Mouse (Mus musculus): ENCODE data around the gene Pgrmc2.

Gene Pgrmc2

DNA sequence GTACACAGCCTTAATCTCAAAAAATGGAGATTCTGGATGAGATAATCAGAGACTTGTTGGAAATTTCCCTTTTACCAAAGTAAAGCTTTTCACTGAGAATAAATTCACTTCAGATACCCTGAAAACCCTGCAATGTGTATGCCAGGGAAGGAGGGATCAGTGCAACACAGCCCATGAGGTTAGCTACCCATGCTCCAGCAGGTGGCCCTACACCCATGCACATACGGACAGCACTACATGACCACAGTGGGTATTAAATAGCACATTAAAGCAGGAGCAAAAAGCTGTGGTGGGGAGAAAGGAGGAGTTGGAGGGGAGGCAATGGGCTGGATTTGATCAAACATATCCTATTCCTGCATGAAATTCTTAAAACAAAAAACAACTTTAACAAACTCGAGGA is 12.3 kb downstream of the Pgrmc2 start:
- no peak for DNase-seq (ENCODE audit: low spot score in 2 of 2)

DNA sequence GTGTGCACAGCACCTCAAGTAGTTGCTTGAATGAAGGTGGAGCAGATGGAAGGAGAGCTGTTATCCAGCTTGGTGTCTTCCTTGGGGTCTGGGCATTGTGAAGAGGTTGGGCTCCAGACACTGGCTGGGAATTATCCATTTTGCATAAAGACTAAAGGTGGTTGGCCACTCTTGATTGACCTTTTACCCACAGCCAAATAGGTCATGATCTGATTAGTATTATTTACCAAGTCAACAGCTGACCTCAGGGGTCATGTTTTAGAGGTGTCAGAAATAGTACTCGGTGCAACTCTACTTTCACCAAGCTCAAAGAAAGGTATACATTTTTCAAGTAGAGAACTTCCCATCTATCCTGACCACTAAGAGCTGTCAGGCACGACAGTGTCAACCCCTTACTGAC is 17.5 kb downstream of the Pgrmc2 start:
- no peak for DNase-seq (ENCODE audit: low spot score in 2 of 2)

DNA sequence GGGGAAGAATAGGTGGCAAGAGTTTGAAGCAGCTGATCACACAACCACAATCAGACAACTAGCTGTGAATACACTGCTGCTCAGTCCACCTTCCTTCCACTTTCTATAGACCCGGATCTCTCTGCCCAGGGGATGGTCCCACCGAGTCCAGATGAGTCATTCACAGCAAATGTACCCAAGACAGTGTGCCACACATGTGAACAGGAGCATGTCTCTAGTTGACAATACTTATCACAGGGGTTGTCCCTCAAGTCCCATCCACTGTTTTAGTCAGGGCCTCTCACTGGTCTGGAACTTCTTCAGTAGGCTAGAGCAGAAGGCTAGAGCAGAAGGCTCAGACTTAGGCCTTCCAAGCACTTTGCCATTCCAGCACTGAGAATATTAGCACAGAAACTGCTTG is 20.1 kb downstream of the Pgrmc2 start:
- DNase-seq (ENCODE audit: low spot score in 2 of 2) = no peak

DNA sequence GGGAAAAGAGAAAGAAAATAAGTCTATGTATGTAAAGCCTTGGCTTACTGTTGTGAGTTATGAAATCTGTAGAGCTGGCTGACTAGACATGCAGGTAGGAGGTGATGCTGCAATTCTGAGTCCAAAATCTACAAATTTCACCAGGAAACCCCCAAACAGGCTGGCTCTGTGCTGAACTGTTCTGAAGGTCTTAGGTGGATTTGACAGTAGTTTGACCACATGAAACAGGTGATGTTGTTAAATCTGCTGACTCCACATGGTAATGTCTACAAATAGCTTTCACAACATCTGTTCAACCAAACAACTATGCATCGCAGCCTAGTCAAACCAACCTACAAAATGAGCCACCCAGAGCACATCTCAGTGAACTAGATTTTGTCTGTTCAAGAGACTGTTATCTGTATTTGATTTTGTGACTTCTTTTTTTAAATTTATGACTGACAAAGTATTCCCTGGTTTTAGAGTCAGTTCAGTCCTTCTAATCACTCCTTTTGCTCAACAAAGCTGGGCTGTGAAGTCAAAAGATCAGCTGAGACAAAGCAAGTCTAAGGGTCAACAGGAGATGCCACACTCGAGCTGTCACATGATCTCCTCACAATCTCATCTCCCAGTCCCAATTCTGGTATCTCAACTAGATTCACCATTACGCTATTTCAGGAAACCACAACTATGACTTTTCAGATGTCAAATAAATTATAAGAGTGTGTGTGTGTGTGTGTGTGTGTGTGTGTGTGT is 20.8 kb downstream of the Pgrmc2 start:
- DNase-seq (ENCODE audit: low spot score in 2 of 2) = no peak

DNA sequence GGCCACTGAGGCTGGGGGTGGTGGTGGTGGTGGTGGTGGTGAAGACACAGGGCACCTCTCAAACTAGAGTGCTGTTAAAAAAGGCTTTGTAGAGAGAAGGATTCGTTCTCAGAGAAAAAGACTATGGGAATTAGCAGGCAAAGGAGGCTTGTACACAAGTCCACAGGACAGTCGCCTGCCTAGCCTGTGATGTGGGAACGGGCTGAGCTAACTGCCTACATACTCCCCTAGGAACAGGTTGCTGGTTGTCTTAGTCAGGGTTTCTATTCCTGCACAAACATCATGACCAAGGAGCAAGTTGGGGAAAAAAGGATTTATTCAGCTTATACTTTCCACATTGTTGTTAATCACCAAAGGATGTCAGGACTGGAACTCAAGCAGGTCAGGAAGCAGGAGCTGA is 23.6 kb downstream of the Pgrmc2 start:
- DNase-seq (ENCODE audit: low spot score in 2 of 2) = no peak

DNA sequence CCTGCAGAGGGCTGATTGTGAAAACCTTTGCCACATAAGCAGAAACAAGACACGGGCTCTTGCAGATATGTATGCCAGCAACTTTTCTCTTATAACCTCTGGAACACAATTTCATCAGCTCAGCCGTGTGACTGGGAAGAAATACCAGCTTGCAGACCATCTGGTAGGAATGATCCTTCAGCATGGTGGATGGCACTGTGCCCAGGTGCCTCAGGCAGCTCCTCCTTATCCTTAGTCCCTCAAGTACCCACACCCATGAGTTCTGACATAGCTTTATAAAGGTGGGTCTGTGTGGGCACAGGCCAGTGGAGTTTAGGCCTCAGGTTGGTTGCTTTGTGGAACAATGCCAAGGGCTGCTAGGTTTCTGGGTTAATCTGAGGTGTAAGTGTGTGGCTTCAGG is 24.5 kb downstream of the Pgrmc2 start:
- DNase-seq (ENCODE audit: low spot score in 2 of 2) = no peak

DNA sequence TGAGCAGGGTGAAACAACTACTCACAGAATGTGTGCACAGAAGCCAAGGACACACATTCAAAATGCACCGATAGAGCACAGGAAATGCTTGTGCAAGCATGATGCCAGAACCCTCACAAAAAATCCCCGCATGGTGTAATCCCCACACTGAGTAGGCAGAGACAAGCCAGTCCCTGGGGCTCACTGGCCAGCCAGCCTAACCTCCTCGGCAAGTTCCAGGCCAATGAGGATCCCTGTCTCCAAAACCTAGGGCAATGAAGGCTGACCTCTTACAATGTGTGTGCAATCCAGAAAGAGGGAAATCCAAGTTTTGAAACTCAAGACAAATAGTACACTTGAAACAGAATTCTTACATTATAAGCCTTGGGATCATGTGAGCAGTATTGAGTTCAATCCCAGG is 29.5 kb downstream of the Pgrmc2 start:
- no peak for DNase-seq (ENCODE audit: low spot score in 2 of 2)

DNA sequence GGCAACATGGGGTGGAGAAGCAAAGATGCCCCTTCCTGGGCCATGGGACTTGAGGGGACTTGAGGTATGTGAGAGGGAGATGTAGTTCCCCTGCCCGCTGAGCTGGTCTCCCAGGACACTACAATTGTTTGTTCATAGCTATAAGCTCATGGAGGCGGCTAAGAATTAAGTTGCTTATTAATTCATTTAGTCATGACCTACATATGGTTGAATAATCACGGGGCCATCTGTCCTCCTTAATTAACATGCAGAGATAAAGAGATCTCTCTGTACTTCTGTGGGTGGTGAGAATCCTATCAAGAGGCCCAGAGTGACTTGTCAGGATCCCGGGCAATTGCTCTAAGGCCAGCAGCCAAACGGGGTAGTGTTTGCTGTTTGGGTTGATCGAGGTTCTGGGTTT is 35.0 kb downstream of the Pgrmc2 start:
- DNase-seq (ENCODE audit: low spot score in 2 of 2) = no peak

DNA sequence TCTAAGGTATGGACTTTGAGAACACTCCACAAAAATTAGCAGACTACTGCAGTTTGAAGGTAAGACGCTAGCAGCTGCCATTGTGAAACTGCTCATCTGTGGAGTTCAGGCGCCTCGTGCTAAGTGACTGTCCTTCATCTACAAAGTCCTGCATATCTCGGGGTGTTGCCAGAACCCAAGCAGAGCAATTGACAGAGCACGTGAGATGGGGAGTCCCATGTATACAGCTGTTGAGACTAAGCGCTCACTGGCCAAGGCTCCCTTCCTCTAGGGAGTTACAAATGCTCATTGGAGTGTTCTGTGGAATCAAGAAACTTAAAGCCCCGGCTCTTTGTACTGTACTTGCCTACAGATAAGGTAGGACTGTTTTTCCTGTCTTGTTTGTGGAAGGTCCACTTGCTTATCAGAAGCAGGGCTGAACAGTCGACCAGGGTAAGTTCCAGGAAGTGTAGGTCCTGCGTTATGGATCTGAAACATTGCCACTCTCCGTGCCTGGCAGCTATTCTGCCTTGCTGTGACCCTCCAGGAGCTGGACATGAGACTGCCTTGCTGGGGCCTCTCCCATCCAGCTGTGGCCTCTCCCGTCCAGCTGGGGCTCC is 39.0 kb downstream of the Pgrmc2 start:
- no peak for DNase-seq (ENCODE audit: low spot score in 2 of 2)

DNA sequence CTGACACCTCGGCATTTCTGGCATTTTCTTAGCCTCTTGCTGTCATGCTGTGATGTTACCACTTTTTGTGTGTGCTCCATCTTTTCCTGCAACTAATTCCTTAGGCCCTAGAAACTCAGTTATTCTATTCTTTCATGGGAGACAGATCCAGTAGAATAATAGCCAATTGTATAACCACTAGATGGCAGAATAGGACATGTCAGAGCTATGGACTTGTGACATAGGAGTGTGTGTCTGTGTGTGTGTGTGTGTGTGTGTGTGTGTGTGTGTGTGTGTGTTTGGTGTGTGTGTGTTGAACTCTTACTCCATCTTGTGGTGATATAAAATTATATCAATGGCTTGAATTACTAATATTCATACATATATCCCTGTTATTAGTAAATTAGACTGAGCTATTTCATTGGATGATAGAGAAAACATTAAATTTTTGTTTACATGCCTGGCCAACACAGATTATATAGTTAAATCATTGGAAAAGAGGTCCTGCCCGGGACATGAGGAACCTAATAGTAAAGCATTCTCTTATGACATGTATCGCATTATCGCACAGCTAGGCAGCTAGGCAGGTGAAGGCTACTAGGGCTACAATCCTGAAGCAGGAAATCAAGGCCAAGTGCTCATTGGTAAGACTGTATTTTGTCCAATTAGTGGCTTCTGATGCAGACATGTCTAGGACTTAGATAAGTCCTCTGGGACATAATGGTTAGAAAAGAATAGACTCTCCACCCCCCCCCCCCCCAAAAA is 40.5 kb downstream of the Pgrmc2 start:
- peak in 1 of 2 experiments; percentile 30 for DNase-seq (ENCODE audit: low spot score in 2 of 2)

DNA sequence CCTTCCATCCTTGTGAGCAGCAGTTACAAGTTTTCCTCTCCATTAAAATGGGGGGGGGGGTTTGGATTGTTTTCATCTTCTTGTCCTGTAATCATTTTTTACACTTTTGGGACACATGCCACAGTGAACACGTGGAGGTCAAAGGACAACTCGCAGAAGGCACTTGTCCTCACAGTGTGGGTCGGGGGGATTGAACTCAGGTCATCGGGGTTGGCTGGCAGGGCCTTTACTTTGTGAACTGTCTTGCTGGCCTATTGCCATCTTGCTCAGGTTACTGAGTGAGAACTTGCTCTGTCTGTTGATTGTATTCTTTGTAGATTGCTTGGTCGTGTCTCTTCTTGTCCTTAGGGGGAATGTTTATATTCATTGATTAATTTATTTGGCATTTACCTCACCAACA is 41.6 kb downstream of the Pgrmc2 start:
- DNase-seq (ENCODE audit: low spot score in 2 of 2) = no peak

DNA sequence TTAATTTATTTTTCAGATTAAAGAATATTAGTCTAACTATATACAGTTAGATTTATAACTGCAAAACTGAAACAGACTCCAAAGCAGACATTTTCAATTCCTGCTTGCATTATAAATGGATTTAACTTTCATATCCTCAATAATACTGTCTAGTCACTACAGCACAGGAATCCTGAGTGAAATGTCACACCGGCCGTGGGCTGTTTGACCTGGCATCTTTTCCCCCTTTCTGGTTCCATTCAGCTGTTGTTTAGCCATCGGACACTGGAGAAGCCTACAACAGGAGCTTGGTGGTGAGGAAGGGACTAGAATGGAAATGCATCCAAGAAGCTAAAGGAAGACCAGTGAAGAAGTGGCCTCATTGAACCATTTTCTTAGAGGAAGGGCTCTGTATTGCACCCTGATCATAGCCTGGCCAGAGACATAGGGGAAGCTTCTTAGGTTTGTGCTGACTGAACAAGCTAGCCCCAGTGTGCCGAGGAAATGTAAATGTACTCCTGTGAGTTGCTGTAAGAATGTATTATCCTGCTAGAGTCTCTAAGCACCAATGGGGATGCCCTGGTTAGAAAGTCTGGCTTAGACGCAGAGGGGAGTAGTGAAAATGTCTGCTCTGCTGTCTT is 44.4 kb downstream of the Pgrmc2 start:
- DNase-seq (ENCODE audit: low spot score in 2 of 2) = no peak

DNA sequence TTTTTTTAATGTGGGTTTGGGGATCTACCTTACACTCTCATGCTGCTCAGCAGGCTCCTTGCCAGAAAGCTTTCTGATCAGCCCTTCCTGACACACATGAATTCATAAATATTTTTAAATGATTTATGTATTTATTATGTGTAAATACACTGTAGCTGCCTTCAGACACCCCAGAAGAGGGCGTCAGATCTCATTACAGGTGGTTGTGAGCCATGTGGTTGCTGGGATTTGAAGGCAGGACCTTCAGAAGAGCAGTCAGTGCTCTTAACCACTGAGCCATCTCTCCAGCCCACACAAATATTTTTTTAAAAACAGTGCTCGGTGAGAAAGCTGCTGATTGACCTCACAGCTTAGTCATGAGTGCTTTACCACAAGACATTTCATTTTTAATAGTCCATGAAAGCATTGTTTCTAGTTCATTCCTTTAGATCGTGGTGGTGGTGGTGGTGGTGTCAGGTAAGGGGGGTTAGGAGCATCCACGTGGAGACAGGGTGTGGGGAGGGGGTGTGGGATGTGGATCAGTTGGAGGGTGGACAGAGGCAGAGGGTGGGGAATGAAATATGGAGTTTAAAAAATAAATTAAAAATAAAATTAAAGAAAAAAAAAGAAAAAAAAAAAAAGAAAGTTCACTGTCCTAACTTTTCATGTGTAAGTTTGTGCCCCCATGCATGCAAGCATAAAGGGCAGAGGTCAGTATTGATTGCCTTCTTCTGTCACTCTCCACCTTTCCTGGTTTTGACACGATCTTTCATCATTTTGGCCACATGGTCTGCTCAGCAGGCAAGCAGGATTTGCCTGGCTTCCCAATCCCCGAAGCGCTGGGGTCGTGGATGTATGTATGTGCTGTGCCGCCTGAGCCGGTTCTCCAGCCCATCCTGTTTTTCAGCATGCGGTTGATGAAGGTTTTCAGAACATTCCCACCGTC is 51.3 kb downstream of the Pgrmc2 start:
- DNase-seq (ENCODE audit: low spot score in 2 of 2) = no peak

DNA sequence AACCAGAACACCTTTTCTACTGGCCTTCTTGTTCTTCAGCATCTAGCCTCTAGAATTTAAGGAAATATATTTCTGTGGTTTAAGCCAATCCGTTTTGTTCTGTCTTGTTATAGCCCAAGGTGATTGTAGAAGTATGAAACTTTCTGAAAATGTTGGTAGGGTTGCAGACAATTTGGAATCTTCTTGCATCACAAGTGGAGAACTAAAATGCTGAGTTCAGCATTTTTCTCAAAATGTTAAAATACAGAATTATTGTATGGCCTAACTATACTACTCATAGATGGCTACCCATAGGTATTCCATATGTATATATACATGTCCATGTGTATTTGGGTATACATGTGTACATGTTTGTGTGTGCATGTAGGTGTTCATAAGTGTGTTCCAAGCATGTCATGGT is 52.1 kb downstream of the Pgrmc2 start:
- no peak for DNase-seq (ENCODE audit: low spot score in 2 of 2)

DNA sequence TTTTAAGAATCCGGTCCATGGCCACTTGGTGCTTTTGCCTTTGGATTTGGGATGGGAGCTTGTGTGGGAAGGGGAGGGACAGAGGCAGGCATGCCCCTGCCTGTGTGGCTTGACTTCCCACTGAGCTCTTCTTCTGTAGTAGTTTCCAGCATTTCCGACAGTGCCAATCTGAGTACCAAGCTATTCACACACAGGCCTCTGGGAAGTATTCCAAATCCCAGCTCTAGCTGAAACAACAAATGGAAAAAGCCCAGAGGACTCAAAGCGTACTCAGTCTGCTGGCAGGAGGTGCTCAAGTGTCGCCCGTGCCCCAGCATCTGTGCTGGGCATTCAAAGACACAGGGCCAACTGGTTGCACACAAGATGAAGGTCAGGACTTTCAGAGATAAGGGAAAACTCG is 60.9 kb downstream of the Pgrmc2 start:
- DNase-seq (ENCODE audit: low spot score in 2 of 2) = no peak

DNA sequence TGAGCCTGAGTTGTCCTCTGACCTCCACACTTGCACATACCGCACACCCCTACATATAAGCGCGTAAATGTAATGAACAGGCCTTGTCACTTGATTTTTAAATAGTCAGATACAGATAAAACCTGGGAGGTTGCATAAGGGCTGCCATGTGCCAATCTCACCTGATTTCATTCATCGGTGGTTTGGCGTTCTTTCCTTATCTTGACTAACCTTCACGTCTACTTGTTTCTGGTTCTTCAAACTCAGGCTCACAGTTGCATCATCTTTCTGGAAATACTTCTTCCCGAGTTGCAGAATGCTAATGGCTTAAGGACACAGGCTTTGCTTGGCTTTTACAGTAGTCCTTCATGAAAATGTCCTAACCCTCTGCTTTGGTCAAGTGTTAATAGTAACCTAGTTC is 62.2 kb downstream of the Pgrmc2 start:
- no peak for DNase-seq (ENCODE audit: low spot score in 2 of 2)

DNA sequence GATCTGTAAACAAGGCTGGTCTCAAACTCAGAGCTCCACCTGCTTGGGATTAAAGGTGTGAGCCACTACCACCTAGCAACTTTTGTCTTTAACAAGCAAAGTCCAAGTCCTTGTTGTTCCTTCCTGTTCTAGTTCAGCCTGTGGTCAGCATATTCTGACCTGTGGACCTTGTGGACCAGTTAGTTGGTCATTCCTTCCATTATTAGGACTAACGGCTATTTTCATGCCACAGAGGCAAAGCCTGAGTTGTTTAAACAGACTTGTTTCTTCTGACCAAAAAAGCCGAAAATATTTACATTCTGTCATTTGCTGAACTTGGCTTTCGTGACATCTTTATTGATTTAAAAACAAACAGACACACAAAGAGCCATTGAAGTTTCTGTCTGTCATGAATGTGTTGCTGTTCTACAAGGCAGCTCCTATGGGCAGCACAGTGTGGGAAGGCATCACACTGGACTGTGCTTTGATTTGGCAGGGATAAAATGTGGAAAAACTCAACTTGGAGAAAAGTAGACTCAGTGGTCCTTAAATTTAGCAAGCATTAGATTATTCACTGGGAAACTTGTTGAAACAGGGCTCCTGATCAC is 64.7 kb downstream of the Pgrmc2 start:
- DNase-seq (ENCODE audit: low spot score in 2 of 2) = no peak

Measured in spleen, postnatal 10 days (tissue).